Mouse (Mus musculus): ENCODE data around the gene Epb41l3. TPM values are rescaled to one million over a fixed set of nuclear protein-coding genes. Genes with fewer than 3 reads are reported as not detected.

The Epb41l3 gene
- polyA plus RNA-seq (2012; rRNA removed): 22.2 and 24.0 TPM in 2 replicates

DNA sequence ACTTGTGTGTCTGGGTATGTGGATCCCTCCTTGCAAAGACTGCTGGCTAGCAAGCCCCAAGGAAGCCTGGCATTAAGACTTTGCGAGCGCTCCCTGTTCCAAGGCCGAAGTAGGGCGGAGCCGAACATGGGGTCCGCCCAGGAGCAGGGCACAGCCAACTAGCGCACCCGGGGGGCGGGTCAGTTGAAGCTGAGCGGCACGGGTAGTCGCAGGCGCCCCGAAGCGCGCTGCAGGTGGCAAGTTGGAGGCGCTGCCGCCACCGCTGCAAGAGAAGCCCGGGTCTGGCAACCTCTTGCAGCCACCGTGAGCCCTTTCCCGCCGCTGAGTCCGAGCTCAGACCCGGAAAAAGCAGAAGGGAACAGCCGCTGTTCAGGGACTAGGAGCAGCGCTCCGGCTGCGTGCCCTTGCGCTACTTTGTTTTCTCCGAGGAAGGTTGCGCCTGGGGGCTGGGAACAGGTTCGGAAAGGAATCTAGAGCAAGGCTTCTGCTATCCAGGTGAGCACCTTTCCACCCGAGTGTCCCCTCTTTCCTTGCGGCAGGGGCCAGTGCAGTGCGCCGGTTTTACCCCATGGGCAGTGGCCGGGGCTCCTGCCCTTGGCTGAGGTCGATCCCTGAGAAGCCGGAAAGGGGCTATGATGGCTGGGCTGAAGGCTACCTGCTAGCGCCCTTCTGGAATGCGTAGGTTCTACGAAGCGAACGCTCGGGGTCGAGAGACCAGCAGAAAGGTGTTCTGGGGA is at the start of gene Epb41l3:
Gene Epb41l3 (plus strand): TSS at position 183 of the 737 bp plus-strand sequence.

Other genes with a start within 250 kb of the Epb41l3 start
- gene Tmem200c, start 249.1 kb upstream of the Epb41l3 start, polyA plus RNA-seq (2012; rRNA removed): 0.96 and 1.1 TPM in 2 replicates

Data from colon, adult 2 months (tissue).